In genomic region chr1:61359011-61359930, GRCm38 (mm10) we compare ENCODE assay signal across 13 mouse cellular contexts.
A peak's percentile ranks its signal among the peaks of the same experiment; 100 is the strongest.
DNase-seq lines count a peak whose midpoint lies in the region; ATAC-seq and TF ChIP-seq lines count a peak whose summit lies in the region.
"Had no signal": no experiment of that assay in that cellular context is flagged by ENCODE, and none has a peak within 500 bp of the region (broad histone marks: within the 10 kb centered on the region; RNA-seq: fewer than 3 reads in every experiment).

No protein-coding gene starts in this region.

- no peak for TF ChIP-seq CTCF in stomach, postnatal 0 days (IDR thresholded peaks at IDR 0.05; ENCODE audit: low read depth)

- 60% methylated on average over 19 of the region's 19 CpGs for WGBS in heart, embryonic 12.5 days
- whole genome bisulfite sequencing in hindbrain, embryonic 15.5 days, result 47% methylated on average over 19 of the region's 19 CpGs
- WGBS in intestine, embryonic 15.5 days, result 65% methylated on average over 19 of the region's 19 CpGs
- 62% methylated on average over 19 of the region's 19 CpGs for WGBS in stomach, postnatal 0 days

- no peaks in the 10 kb centered on the region for H3K36me3 ChIP-seq in heart, embryonic 12.5 days
- no peaks in the 10 kb centered on the region for H3K36me3 ChIP-seq in hindbrain, embryonic 15.5 days
- H3K36me3 ChIP-seq in intestine, embryonic 15.5 days, result no peaks in the 10 kb centered on the region
- no peaks in the 10 kb centered on the region for H3K36me3 ChIP-seq in stomach, postnatal 0 days (ENCODE audit: control insufficient read depth, insufficient read depth, low read length)
- H3K36me3 ChIP-seq: liver, embryonic 12.5 days had no signal

- DNase-seq in heart, adult 11 months, result peak; percentile 62
- DNase-seq in cerebellum, postnatal 36 days, result peak; percentile 73 to 75
- DNase-seq in MN1 (ENCODE audit: low spot score), result no peak
- no peak for DNase-seq in stomach, postnatal 0 days (ENCODE audit: low spot score)
- DNase-seq: B cell, adult 2 months had no signal

- no peak for TF ChIP-seq EP300 in stomach, postnatal 0 days (optimal IDR thresholded peaks at IDR 0.05)

- no peak for ATAC-seq in heart, embryonic 12.5 days (ENCODE audit: insufficient number of reproducible peaks, low FRiP score)
- peak; percentile 93 for ATAC-seq in cerebellum, adult (ENCODE audit: insufficient number of reproducible peaks, low FRiP score, low TSS enrichment)
- ATAC-seq in hindbrain, embryonic 15.5 days (ENCODE audit: low FRiP score, low read depth), result peak; percentile 72
- ATAC-seq in intestine, embryonic 15.5 days, result no peak
- no peak for ATAC-seq in stomach, postnatal 0 days (ENCODE audit: low FRiP score, low TSS enrichment)
- ATAC-seq: liver, embryonic 12.5 days had no signal

- H3K9ac ChIP-seq in heart, embryonic 12.5 days, result no peak overlapping the region
- H3K9ac ChIP-seq in hindbrain, embryonic 15.5 days, result no peak overlapping the region
- no peak overlapping the region for H3K9ac ChIP-seq in intestine, embryonic 15.5 days
- no peak overlapping the region for H3K9ac ChIP-seq in stomach, postnatal 0 days (ENCODE audit: low read length)
- H3K9ac ChIP-seq: liver, embryonic 12.5 days had no signal

- H3K27me3 ChIP-seq in heart, embryonic 12.5 days (replicated peaks), result peaks cover 10% of the 10 kb centered on the region; the same call in 1 of the 2 replicates
- H3K27me3 ChIP-seq in hindbrain, embryonic 15.5 days, result no peaks in the 10 kb centered on the region
- no peaks in the 10 kb centered on the region for H3K27me3 ChIP-seq in intestine, embryonic 15.5 days (replicated peaks)
- no peaks in the 10 kb centered on the region for H3K27me3 ChIP-seq in stomach, postnatal 0 days (ENCODE audit: control insufficient read depth, insufficient read depth, low read length)
- H3K27me3 ChIP-seq: liver, embryonic 12.5 days had no signal

- H3K27ac ChIP-seq in heart, embryonic 12.5 days (ENCODE audit: poor library complexity, severe bottlenecking), result no peak overlapping the region
- peak overlapping the region; percentile 62 for H3K27ac ChIP-seq in hindbrain, embryonic 15.5 days (replicated peaks)
- H3K27ac ChIP-seq in intestine, embryonic 15.5 days, result no peak overlapping the region
- H3K27ac ChIP-seq in stomach, postnatal 0 days (replicated peaks), result no peak overlapping the region
- H3K27ac ChIP-seq: kidney, postnatal 0 days; liver, embryonic 12.5 days had no signal

- H3K9me3 ChIP-seq in heart, embryonic 12.5 days (replicated peaks), result no peaks in the 10 kb centered on the region; the same call in 1 of the 2 replicates
- H3K9me3 ChIP-seq in hindbrain, embryonic 15.5 days, result no peaks in the 10 kb centered on the region
- H3K9me3 ChIP-seq in intestine, embryonic 15.5 days, result no peaks in the 10 kb centered on the region
- no peaks in the 10 kb centered on the region for H3K9me3 ChIP-seq in stomach, postnatal 0 days (ENCODE audit: control insufficient read depth, low read length)
- H3K9me3 ChIP-seq: liver, embryonic 12.5 days had no signal

- no peak overlapping the region for H3K4me3 ChIP-seq in heart, embryonic 12.5 days
- H3K4me3 ChIP-seq in hindbrain, embryonic 15.5 days, result no peak overlapping the region
- H3K4me3 ChIP-seq in intestine, embryonic 15.5 days (replicated peaks), result no peak overlapping the region
- no peak overlapping the region for H3K4me3 ChIP-seq in stomach, postnatal 0 days (ENCODE audit: low read depth, low read length)
- H3K4me3 ChIP-seq: liver, embryonic 12.5 days; myocyte had no signal

- H3K4me2 ChIP-seq in heart, embryonic 12.5 days, result no peak overlapping the region
- H3K4me2 ChIP-seq in hindbrain, embryonic 15.5 days, result peak overlapping the region; percentile 27
- no peak overlapping the region for H3K4me2 ChIP-seq in intestine, embryonic 15.5 days (replicated peaks)
- H3K4me2 ChIP-seq in stomach, postnatal 0 days (replicated peaks; ENCODE audit: low read depth), result no peak overlapping the region
- H3K4me2 ChIP-seq: heart, embryonic 11.5 days; liver, embryonic 12.5 days had no signal

- H3K4me1 ChIP-seq in heart, embryonic 12.5 days (replicated peaks), result no peaks in the 10 kb centered on the region
- H3K4me1 ChIP-seq in hindbrain, embryonic 15.5 days (replicated peaks), result peaks cover 16% of the 10 kb centered on the region
- H3K4me1 ChIP-seq in intestine, embryonic 15.5 days (replicated peaks), result peaks cover 5% of the 10 kb centered on the region; the same call in 1 of the 2 replicates
- H3K4me1 ChIP-seq in stomach, postnatal 0 days (replicated peaks; ENCODE audit: control insufficient read depth, insufficient read depth), result no peaks in the 10 kb centered on the region; the same call in 1 of the 2 replicates
- H3K4me1 ChIP-seq: liver, embryonic 12.5 days had no signal

Comparison
In these comparisons a context has a peak if more than half of its experiments do, and no peak if none do; other contexts are left out.
1. DNase-seq: peak in heart, adult 11 months (single experiment) and cerebellum, postnatal 36 days (2 of 2); none in MN1 (single experiment) and stomach, postnatal 0 days (single experiment).
2. ATAC-seq: peak in cerebellum, adult (single experiment) and hindbrain, embryonic 15.5 days (single experiment); none in heart, embryonic 12.5 days (single experiment), intestine, embryonic 15.5 days (single experiment) and stomach, postnatal 0 days (single experiment).